Mouse (Mus musculus) forebrain, embryonic 11.5 days (tissue): ENCODE results near the gene Leng1. TPM values are rescaled to one million over a fixed set of nuclear protein-coding genes. Genes with fewer than 3 reads are reported as not detected.
A peak's percentile ranks its signal among the peaks of the same experiment; 100 is the strongest.

Experiments
- ATAC-seq: fragments of 200-750 bp; cut with Nextera tagmentation; replicated peaks from 2 replicates; pipeline ENCODE4 v1.8.0; 2017; ENCODE audit warnings: moderate TSS enrichment; ENCODE audit not compliant: low FRiP score
- DNase-seq: peaks from one replicate; pipeline ENCODE4 v3.0.0-alpha.2; 2017; ENCODE audit warnings: low spot score
- H3K27ac ChIP-seq: fragments of 300-500 bp; sonication (generic); 2 replicates; pipeline ENCODE4 v1.5.1; 2014; ENCODE audit warnings: low read depth, low read length
- H3K27me3 ChIP-seq: fragments of 300-500 bp; sonication (generic); 2 replicates; pipeline ENCODE4 v1.6.1; 2014; ENCODE audit warnings: mild to moderate bottlenecking, low read length, mixed read lengths; ENCODE audit not compliant: control insufficient read depth, insufficient read depth
- H3K36me3 ChIP-seq: fragments of 300-500 bp; sonication (generic); 2 replicates; pipeline ENCODE4 v1.6.1; 2014; ENCODE audit warnings: mild to moderate bottlenecking, low read length, moderate library complexity, mixed read lengths; ENCODE audit not compliant: control insufficient read depth, insufficient read depth
- H3K4me1 ChIP-seq: fragments of 300-500 bp; sonication (generic); replicated peaks from 2 replicates; pipeline ENCODE4 v1.6.1; 2014; ENCODE audit warnings: low read length, mixed read lengths; ENCODE audit not compliant: control insufficient read depth, insufficient read depth
- H3K4me2 ChIP-seq: fragments of 300-500 bp; sonication (generic); 2 replicates; pipeline ENCODE4 v1.6.1; 2014; ENCODE audit warnings: low read depth, mild to moderate bottlenecking, low read length, moderate library complexity, mixed read lengths; ENCODE audit not compliant: severe bottlenecking
- H3K4me3 ChIP-seq: fragments of 300-500 bp; sonication (generic); 2 replicates; pipeline ENCODE4 v1.5.1; 2014; ENCODE audit warnings: low read depth, low read length
- H3K9ac ChIP-seq: fragments of 300-500 bp; sonication (generic); 2 replicates; pipeline ENCODE4 v1.6.1; 2014; ENCODE audit warnings: low read length
- H3K9me3 ChIP-seq: fragments of 300-500 bp; sonication (generic); 2 replicates; pipeline ENCODE4 v1.6.1; 2016; ENCODE audit warnings: low read length, mixed read lengths; ENCODE audit not compliant: control insufficient read depth
- WGBS: fragments of 180-500 bp; shearing (Covaris S2); extraction: QIAGEN DNeasy Blood & Tissue Kit; methylation state at CpG from one replicate; pipeline ENCODE4 v1.1.7; 2014; 5-methylcytosine and 5-hydroxymethylcytosine counted together
- polyA plus RNA-seq: library from polyadenylated mRNA; unstranded; fragments of >200 nt; fragmentation: Nextera tagmentation; extraction: Ambion mirVana; gene quantifications from 2 replicates; pipeline ENCODE4 v1.2.1, GENCODE M21; 2014

Gene Leng1
- polyA plus RNA-seq, 1 experiment from 2014 or later, result 15.0 TPM

DNA sequence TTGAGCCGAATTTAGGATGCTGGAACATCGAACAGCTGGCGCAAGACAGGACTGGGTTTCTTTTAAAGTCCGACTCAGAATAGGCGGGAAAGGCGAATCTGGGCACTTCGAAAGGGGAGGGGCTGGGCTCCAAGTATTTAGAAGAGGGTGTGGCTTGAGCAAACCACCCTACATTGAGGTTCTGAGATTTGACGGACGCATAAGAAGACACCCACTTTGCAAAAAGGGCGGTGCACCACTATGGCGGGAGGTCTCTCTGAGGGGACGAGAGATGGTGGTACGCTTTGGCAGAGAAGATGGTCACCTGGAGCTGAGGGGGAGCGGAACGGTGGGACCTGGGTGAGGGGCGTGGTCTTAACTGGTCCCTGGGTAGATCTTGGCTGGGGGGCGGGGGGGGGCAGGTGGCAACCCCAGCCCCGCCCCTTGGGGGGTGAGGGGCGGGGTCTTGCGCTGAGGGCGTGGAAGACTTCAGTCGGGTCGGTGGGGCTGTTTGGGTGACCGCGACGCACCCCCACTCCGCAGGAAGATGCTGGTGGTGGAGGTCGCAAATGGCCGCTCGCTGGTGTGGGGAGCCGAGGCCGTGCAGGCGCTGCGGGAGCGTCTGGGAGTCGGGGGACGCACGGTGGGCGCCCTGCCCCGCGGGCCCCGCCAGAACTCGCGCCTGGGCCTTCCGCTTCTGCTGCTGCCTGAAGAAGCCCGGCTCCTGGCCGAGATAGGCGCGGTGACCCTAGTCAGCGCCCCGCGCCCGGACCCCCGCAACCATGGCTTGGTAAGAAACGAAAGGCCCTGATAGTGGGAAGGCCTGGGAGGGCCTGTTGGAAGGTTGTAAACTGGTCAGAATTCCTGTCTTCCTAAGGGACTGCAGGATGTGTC, 28.7 kb upstream of the Leng1 start:
- Histone ChIP-seq H3K4me2 (peak overlapping the region; percentile 89), H3K9me3 (no peaks in the 10 kb centered on the region), H3K9ac (peak overlapping the region; percentile 75), H3K4me3 (peak overlapping the region; percentile 64), H3K4me1 (peaks cover 3% of the 10 kb centered on the region; the same call in 1 of the 2 replicates), H3K27ac (peak overlapping the region; percentile 77), H3K36me3 (no peaks in the 10 kb centered on the region; the same call in 1 of the 2 replicates), H3K27me3 (no peaks in the 10 kb centered on the region)
- ATAC-seq (peak; percentile 67), DNase-seq (peak; percentile 84)
- WGBS, result under 1% methylated on average over 52 of the region's 55 CpGs

- DNase-seq, result no peak
- Histone ChIP-seq H3K27me3 (no peaks in the 10 kb centered on the region), H3K4me3 (peak overlapping the region; percentile 64), H3K36me3 (no peaks in the 10 kb centered on the region; the same call in 1 of the 2 replicates), H3K9ac (peak overlapping the region; percentile 75), H3K27ac (peak overlapping the region; percentile 77), H3K4me1 (peaks cover 3% of the 10 kb centered on the region; the same call in 1 of the 2 replicates), H3K9me3 (no peaks in the 10 kb centered on the region), H3K4me2 (peak overlapping the region; percentile 89)
- no peak; the same call in 1 of the 2 replicates for ATAC-seq
- 0% methylated on average over 18 of the region's 18 CpGs for WGBS
Observed at GRCm38 (mm10) chr7:3693809-3694075, 28.1 kb upstream of the Leng1 start.

DNA sequence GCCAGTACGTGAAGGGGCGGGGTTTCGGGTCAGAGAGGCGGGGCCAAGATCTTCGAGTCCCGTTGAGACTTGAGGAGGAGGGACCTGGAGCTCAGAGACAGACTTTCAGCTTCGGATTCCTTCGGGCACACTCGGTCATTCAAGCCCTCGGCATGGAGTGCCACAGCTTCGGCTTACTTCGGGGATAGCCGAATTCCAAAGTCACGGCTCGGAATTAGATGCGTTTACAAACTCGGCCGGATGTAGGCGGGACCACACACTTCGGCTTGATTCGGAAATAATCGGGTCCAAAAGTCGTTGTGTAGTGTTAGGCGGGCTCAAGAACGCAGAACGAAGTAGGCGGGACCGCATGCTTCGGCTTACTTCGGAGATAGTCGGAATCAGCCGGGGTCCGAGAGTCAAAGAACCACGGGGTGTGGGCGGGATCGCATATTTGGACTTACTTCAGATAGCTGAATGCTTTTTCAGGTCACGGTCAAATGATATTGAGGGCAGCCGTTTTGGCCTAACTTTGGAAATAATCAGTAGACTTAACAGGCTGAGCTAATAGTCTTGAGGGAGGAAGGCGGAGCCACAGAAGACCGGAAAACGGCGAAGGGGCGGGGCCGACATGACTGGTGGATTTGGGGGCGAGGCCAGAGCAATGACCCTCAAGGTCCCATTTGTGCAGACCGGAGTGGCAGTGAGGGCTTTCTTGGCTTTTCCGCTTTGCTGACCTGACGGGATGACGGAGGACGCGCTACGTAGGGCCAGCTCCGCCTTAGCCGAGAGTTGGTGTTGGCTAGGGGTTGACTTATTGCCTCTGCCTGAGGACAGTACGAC, 27.6 kb upstream of the Leng1 start, which contains the start of gene Mboat7:
Gene Mboat7, minus strand, starts transcription at position 537 of the 822 bp plus-strand sequence.
- Histone ChIP-seq H3K4me3 (peak within 1 kb of the TSS; percentile 64), H3K9ac (peak within 1 kb of the TSS; percentile 83), H3K36me3 (no peaks in the 10 kb centered on the region; the same call in 1 of the 2 replicates), H3K4me2 (peak within 1 kb of the TSS; percentile 89), H3K27me3 (no peaks in the 10 kb centered on the region), H3K9me3 (no peaks in the 10 kb centered on the region), H3K27ac (peak within 1 kb of the TSS; percentile 77), H3K4me1 (peaks cover 3% of the 10 kb centered on the region; the same call in 1 of the 2 replicates)
- under 1% methylated on average over 55 of the region's 55 CpGs for WGBS
- peak; percentile 88 for ATAC-seq
- peak; percentile 96 for DNase-seq

GRCm38 (mm10) chr7:3692382-3692986, 26.8 kb upstream of the Leng1 start, which contains the start of gene Tsen34:
Tsen34 (plus strand) TSS chr7:3692863.
- no peak; the same call in 1 of the 2 replicates for ATAC-seq
- H3K4me1 ChIP-seq, result peaks cover 3% of the 10 kb centered on the region; the same call in 1 of the 2 replicates
- no peak for DNase-seq
- H3K27me3 ChIP-seq, result no peaks in the 10 kb centered on the region
- peak within 1 kb of the TSS; percentile 77 for H3K27ac ChIP-seq
- no peaks in the 10 kb centered on the region; the same call in 1 of the 2 replicates for H3K36me3 ChIP-seq
- H3K4me3 ChIP-seq, result peak within 1 kb of the TSS; percentile 64
- H3K9me3 ChIP-seq, result no peaks in the 10 kb centered on the region
- H3K9ac ChIP-seq, result peak within 1 kb of the TSS; percentile 83
- 1% methylated on average over 49 of the region's 49 CpGs for WGBS
- H3K4me2 ChIP-seq, result peak within 1 kb of the TSS; percentile 89

- DNase-seq (no peak), ATAC-seq (no peak)
- Histone ChIP-seq H3K36me3 (no peaks in the 10 kb centered on the region; the same call in 1 of the 2 replicates), H3K27me3 (no peaks in the 10 kb centered on the region), H3K4me3 (peak overlapping the region; percentile 64), H3K9ac (peak overlapping the region; percentile 83), H3K27ac (no peak overlapping the region), H3K9me3 (no peaks in the 10 kb centered on the region), H3K4me1 (peaks cover 3% of the 10 kb centered on the region; the same call in 1 of the 2 replicates), H3K4me2 (peak overlapping the region; percentile 89)
- WGBS, result 34% methylated on average over 3 of the region's 3 CpGs
Observed at GRCm38 (mm10) chr7:3691919-3692318, 26.3 kb upstream of the Leng1 start.

DNA sequence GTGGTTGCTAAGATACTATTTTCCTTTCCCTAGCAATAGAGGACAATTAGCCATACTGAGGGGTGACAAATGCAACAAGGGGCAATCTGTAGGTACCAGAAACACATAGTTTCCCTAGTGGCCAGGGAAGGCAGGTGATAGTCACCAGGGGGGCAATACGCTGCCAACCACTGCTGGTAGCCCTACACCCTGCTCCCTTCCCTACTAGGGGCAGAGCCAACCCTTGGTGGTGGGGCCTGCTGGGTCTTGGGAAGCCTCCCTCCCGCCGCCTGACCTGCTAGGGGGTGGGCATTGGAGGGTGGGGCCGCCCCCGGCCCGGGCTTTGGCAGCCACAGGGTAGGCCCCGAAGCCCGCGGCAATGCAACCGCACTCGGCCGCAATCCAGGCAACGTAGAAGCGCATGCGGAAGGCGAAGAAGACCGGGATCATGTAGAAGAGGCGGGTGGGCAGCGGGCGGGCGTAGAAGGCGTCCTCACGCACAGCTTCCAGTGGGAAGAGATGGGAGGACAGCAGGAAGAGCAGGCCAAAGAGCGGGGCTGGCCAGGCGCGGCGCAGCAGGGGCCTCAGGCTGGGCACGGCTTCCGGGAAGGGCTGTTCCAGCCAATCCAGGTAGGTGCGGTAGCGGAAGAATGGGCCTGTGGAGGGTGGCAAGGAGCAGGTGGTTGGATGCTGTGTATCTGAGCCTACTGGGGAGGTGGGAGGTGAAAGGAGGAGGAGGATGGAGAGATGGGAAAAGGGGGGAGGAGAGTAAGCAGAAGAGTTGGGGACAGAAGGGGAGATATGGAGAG, 20.0 kb upstream of the Leng1 start:
- 0 out of 2 replicates have a peak, but pooled peaks cover 2% of the 10 kb centered on the region for H3K4me1 ChIP-seq
- H3K27ac ChIP-seq, result no peak overlapping the region
- H3K9ac ChIP-seq, result no peak overlapping the region
- ATAC-seq (no peak), DNase-seq (no peak)
- no peak overlapping the region for H3K4me2 ChIP-seq
- no peaks in the 10 kb centered on the region for H3K27me3 ChIP-seq
- no peak overlapping the region for H3K4me3 ChIP-seq
- H3K9me3 ChIP-seq, result no peaks in the 10 kb centered on the region
- no peaks in the 10 kb centered on the region; the same call in 1 of the 2 replicates for H3K36me3 ChIP-seq
- WGBS, result 74% methylated on average over 31 of the region's 31 CpGs

DNA sequence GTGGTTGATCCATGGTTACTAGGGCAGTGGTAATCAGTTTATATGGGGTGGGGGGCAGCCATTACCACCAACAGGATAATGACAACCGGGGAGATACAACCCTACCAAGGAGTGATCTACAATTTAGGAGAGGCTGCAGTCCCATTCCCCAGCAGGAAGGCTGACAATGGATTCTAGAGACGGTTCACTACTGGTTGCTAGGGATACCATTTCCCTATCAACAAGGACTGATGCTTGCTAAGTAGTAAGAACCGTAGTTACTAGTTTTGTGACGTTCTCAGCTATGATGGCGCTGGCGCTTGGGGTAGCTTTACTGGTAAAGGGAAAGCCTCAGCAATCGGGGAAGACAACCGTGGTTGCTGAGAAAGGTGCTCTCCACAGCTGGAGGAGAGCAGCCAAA, 19.1 kb upstream of the Leng1 start:
- H3K9me3 ChIP-seq, result no peaks in the 10 kb centered on the region
- H3K27ac ChIP-seq, result peak overlapping the region; percentile 53; the same call in 1 of the 2 replicates
- ATAC-seq, result 0 out of 2 replicates have a peak, but pooled peaks have one; percentile 11
- no peak overlapping the region for H3K4me3 ChIP-seq
- no peaks in the 10 kb centered on the region for H3K27me3 ChIP-seq
- H3K4me2 ChIP-seq, result no peak overlapping the region
- no peak overlapping the region for H3K9ac ChIP-seq
- 84% methylated on average over 8 of the region's 8 CpGs for WGBS
- no peak for DNase-seq
- H3K4me1 ChIP-seq, result 0 out of 2 replicates have a peak, but pooled peaks cover 2% of the 10 kb centered on the region
- H3K36me3 ChIP-seq, result no peaks in the 10 kb centered on the region; the same call in 1 of the 2 replicates
